In genomic region chr1:106231345-106231744, GRCm38 (mm10) we compare ENCODE assay signal across 20 mouse cellular contexts. TPM values are rescaled to one million over a fixed set of nuclear protein-coding genes. Genes with fewer than 3 reads are reported as not detected.
DNase-seq lines count a peak whose midpoint lies in the region; ATAC-seq and TF ChIP-seq lines count a peak whose summit lies in the region.
"Had no signal": no experiment of that assay in that cellular context is flagged by ENCODE, and none has a peak within 500 bp of the region (broad histone marks: within the 10 kb centered on the region; RNA-seq: fewer than 3 reads in every experiment).

No protein-coding gene starts in this region.

- 0 out of 2 replicates have a peak overlapping the region, but pooled peaks have one; percentile 11 for H3K27ac ChIP-seq in hindbrain, postnatal 0 days
- H3K27ac ChIP-seq in hindbrain, embryonic 11.5 days (ENCODE audit: low read depth, low read length) = no peak overlapping the region
- H3K27ac ChIP-seq in bone marrow macrophage, adult 2 months (ENCODE audit: insufficient read depth, low read depth, low read length) = peak overlapping the region; percentile 75
- peak overlapping the region; percentile 57 for H3K27ac ChIP-seq in macrophage
- no peak overlapping the region for H3K27ac ChIP-seq in heart, embryonic 11.5 days (ENCODE audit: low read depth, low read length)
- H3K27ac ChIP-seq: forebrain, embryonic 10.5 days; heart, adult 2 months; heart, embryonic 15.5 days; hindbrain, embryonic 10.5 days; limb, embryonic 13.5 days; liver, embryonic 13.5 days; lung, embryonic 15.5 days; midbrain, embryonic 12.5 days had no signal

- no peak overlapping the region for H3K4me2 ChIP-seq in hindbrain, postnatal 0 days (ENCODE audit: low read depth, low read length)
- H3K4me2 ChIP-seq in hindbrain, embryonic 11.5 days (replicated peaks; ENCODE audit: low read depth, low read length) = no peak overlapping the region
- H3K4me2 ChIP-seq in heart, embryonic 11.5 days = no peak overlapping the region
- H3K4me2 ChIP-seq: heart, embryonic 15.5 days; limb, embryonic 13.5 days; liver, embryonic 13.5 days; lung, embryonic 15.5 days; midbrain, embryonic 12.5 days had no signal

- H3K4me1 ChIP-seq in hindbrain, postnatal 0 days (ENCODE audit: insufficient read depth, low read length) = no peaks in the 10 kb centered on the region
- H3K4me1 ChIP-seq in hindbrain, embryonic 11.5 days (replicated peaks; ENCODE audit: control insufficient read depth, insufficient read depth, low read length) = no peaks in the 10 kb centered on the region
- peaks cover 20% of the 10 kb centered on the region for H3K4me1 ChIP-seq in bone marrow macrophage, adult 2 months (ENCODE audit: control insufficient read depth, insufficient read depth, low read length)
- H3K4me1 ChIP-seq in heart, embryonic 11.5 days (ENCODE audit: control insufficient read depth, insufficient read depth, low read length) = no peaks in the 10 kb centered on the region
- H3K4me1 ChIP-seq: forebrain, embryonic 10.5 days; liver, embryonic 13.5 days had no signal

- no peak for ATAC-seq in hindbrain, postnatal 0 days
- no peak for ATAC-seq in hindbrain, embryonic 11.5 days (ENCODE audit: low FRiP score)
- ATAC-seq in heart, embryonic 11.5 days (replicated peaks; ENCODE audit: insufficient number of reproducible peaks, low FRiP score, low TSS enrichment) = no peak
- ATAC-seq: inflammation-experienced regulatory T-cells, adult 6 months had no signal

- no peak for TF ChIP-seq POLR2A in bone marrow macrophage, adult 2 months (IDR thresholded peaks at IDR 0.05; ENCODE audit: borderline replicate concordance, low read depth, low read length)

- no peak for DNase-seq in hindbrain, postnatal 0 days (ENCODE audit: low spot score)
- no peak for DNase-seq in hindbrain, embryonic 11.5 days (ENCODE audit: low spot score)
- DNase-seq in 416B (ENCODE audit: low read depth) = peak; percentile 87
- no peak for DNase-seq in adrenal gland, postnatal 4 days (ENCODE audit: low spot score in 2 of 2)
- DNase-seq in layer of hippocampus, adult 8-10 months (ENCODE audit: low spot score in 2 of 2) = no peak
- DNase-seq: adrenal gland, adult 2 months; gastrocnemius, postnatal 10 days; liver, embryonic 13.5 days; right cerebral cortex, postnatal 25 days had no signal

- H3K9me3 ChIP-seq in hindbrain, postnatal 0 days (ENCODE audit: low read length) = no peaks in the 10 kb centered on the region
- no peaks in the 10 kb centered on the region for H3K9me3 ChIP-seq in hindbrain, embryonic 11.5 days (ENCODE audit: control insufficient read depth, low read length)
- H3K9me3 ChIP-seq in heart, embryonic 11.5 days (replicated peaks; ENCODE audit: control insufficient read depth, low read length) = no peaks in the 10 kb centered on the region
- H3K9me3 ChIP-seq: forebrain, embryonic 10.5 days; heart, embryonic 15.5 days; hindbrain, embryonic 10.5 days; limb, embryonic 13.5 days; liver, embryonic 13.5 days; lung, embryonic 15.5 days; midbrain, embryonic 12.5 days had no signal

- TF ChIP-seq CTCF in hindbrain, postnatal 0 days (IDR thresholded peaks at IDR 0.05; ENCODE audit: low read depth) = no peak
- no peak for TF ChIP-seq CTCF in bone marrow macrophage, adult 2 months (IDR thresholded peaks at IDR 0.05; ENCODE audit: low read depth, low read length)

- H3K79me2 ChIP-seq in macrophage (ENCODE audit: inconsistent target) = peaks cover 33% of the 10 kb centered on the region; the same call in 1 of the 2 replicates

- H3K4me3 ChIP-seq in hindbrain, postnatal 0 days (ENCODE audit: low read length) = no peak overlapping the region
- no peak overlapping the region for H3K4me3 ChIP-seq in hindbrain, embryonic 11.5 days (ENCODE audit: low read depth, low read length)
- no peak overlapping the region for H3K4me3 ChIP-seq in bone marrow macrophage, adult 2 months (ENCODE audit: insufficient read depth, low read length)
- H3K4me3 ChIP-seq in macrophage (ENCODE audit: inconsistent target) = no peak overlapping the region
- H3K4me3 ChIP-seq in heart, embryonic 11.5 days (ENCODE audit: low read depth, low read length) = no peak overlapping the region
- H3K4me3 ChIP-seq: forebrain, embryonic 10.5 days; heart, adult 2 months; heart, embryonic 15.5 days; hindbrain, embryonic 10.5 days; limb, embryonic 13.5 days; liver, embryonic 13.5 days; lung, embryonic 15.5 days; midbrain, embryonic 12.5 days had no signal

- H3K36me3 ChIP-seq in hindbrain, postnatal 0 days (ENCODE audit: insufficient read depth, low read length) = no peaks in the 10 kb centered on the region
- no peaks in the 10 kb centered on the region for H3K36me3 ChIP-seq in hindbrain, embryonic 11.5 days (ENCODE audit: control insufficient read depth, insufficient read depth, low read length)
- H3K36me3 ChIP-seq in macrophage (ENCODE audit: inconsistent target) = no peaks in the 10 kb centered on the region
- H3K36me3 ChIP-seq in heart, embryonic 11.5 days (ENCODE audit: control insufficient read depth, insufficient read depth, low read length) = no peaks in the 10 kb centered on the region
- H3K36me3 ChIP-seq: forebrain, embryonic 10.5 days; heart, embryonic 15.5 days; hindbrain, embryonic 10.5 days; limb, embryonic 13.5 days; liver, embryonic 13.5 days; lung, embryonic 15.5 days; midbrain, embryonic 12.5 days had no signal

- H3K27me3 ChIP-seq in hindbrain, postnatal 0 days (ENCODE audit: insufficient read depth, low read length) = no peaks in the 10 kb centered on the region
- no peaks in the 10 kb centered on the region for H3K27me3 ChIP-seq in hindbrain, embryonic 11.5 days (ENCODE audit: control insufficient read depth, insufficient read depth, low read length)
- no peaks in the 10 kb centered on the region for H3K27me3 ChIP-seq in heart, embryonic 11.5 days (ENCODE audit: control insufficient read depth, insufficient read depth, low read length)
- H3K27me3 ChIP-seq: heart, embryonic 15.5 days; limb, embryonic 13.5 days; liver, embryonic 13.5 days; lung, embryonic 15.5 days; midbrain, embryonic 12.5 days had no signal

- WGBS in hindbrain, postnatal 0 days = 88% methylated on average over 5 of the region's 5 CpGs
- WGBS in hindbrain, embryonic 11.5 days = 92% methylated on average over 5 of the region's 5 CpGs
- WGBS in macrophage (ENCODE audit: missing documents) = 16% methylated on average over 5 of the region's 5 CpGs
- 82% methylated on average over 5 of the region's 5 CpGs for WGBS in heart, embryonic 11.5 days (ENCODE audit: insufficient replicate concordance)

- H3K9ac ChIP-seq in hindbrain, postnatal 0 days (replicated peaks; ENCODE audit: low read length) = no peak overlapping the region
- no peak overlapping the region for H3K9ac ChIP-seq in hindbrain, embryonic 11.5 days (ENCODE audit: low read depth, low read length)
- no peak overlapping the region for H3K9ac ChIP-seq in heart, embryonic 11.5 days (ENCODE audit: low read depth, low read length)
- H3K9ac ChIP-seq: heart, embryonic 15.5 days; limb, embryonic 13.5 days; liver, embryonic 13.5 days; lung, embryonic 15.5 days; midbrain, embryonic 12.5 days had no signal

RNA-seq across cellular contexts. Expression of gene Phlpp1, which starts 59.8 kb away (rescaled TPM):
- total RNA-seq in hindbrain, postnatal 0 days (2014; rRNA removed) = 38.0 and 38.1 TPM in 2 replicates
- 6.0 and 6.4 TPM in 2 replicates for polyA plus RNA-seq in hindbrain, postnatal 0 days (2015; fragmentation: Nextera tagmentation; extraction: Ambion mirVana)
- polyA plus RNA-seq in hindbrain, embryonic 11.5 days (2014; fragmentation: Nextera tagmentation; extraction: Ambion mirVana) = 7.6 and 9.8 TPM in 2 replicates
- polyA plus RNA-seq in bone marrow macrophage, adult 2 months (2012; ENCODE audit: insufficient read depth, insufficient read length, missing spikeins) = 7.6 and 8.9 TPM in 2 replicates
- total RNA-seq in macrophage (2018; cell fraction: chromatin; rRNA removed) = 10 to 100 TPM; 20.3 to 78.3 (median 50.2) TPM
- 10 to 100 TPM in 20 of 26 experiments, 1 to 10 TPM in 6; 6.9 to 17.3 (median 12.4) TPM for total RNA-seq in macrophage (2018; cell fraction: cytosol; rRNA removed)
- total RNA-seq in macrophage (2018; cell fraction: nucleus; rRNA removed) = 10 to 100 TPM; 19.3 to 71.3 (median 35.0) TPM
- 4.6 to 9.7 TPM (median 6.9 TPM) in 3 replicates for polyA plus RNA-seq in macrophage (2018)
- 10 to 100 TPM; 18.6 to 19.4 TPM for total RNA-seq in adrenal gland, postnatal 4 days (2021)
- total RNA-seq in layer of hippocampus, adult 8-10 months (2022) = 10 to 100 TPM; 83.4 to 88.2 (median 87.7) TPM
- 4.0 and 4.5 TPM in 2 replicates for polyA plus RNA-seq in heart, embryonic 11.5 days (2014; fragmentation: Nextera tagmentation; extraction: Ambion mirVana)

Comparison
In these comparisons a context has a peak if more than half of its experiments do, and no peak if none do; other contexts are left out.
1. H3K27ac ChIP-seq: peak in hindbrain, postnatal 0 days (single experiment), bone marrow macrophage, adult 2 months (single experiment) and macrophage (single experiment); none in hindbrain, embryonic 11.5 days (single experiment) and heart, embryonic 11.5 days (single experiment).